Mouse (Mus musculus) layer of hippocampus, postnatal 36 days (tissue): ENCODE results near the gene Gopc. TPM values are rescaled to one million over a fixed set of nuclear protein-coding genes. Genes with fewer than 3 reads are reported as not detected.

Source experiments
- DNase-seq, 2 experiments: peaks; one replicate each; pipeline ENCODE4 v3.0.0; 2022
- total RNA-seq, 2 experiments: library from RNA; stranded (reverse); gene quantifications; 2 replicates each; pipeline ENCODE4 v1.2.3; 2021

Gopc gene
- total RNA-seq: 10 to 100 TPM; 41.6 to 41.8 TPM

- DNase-seq: peak; percentile 95 to 97
Measured at GRCm38 (mm10) chr10:52381845-52382591, at the start of gene Gopc. Gopc (minus strand) TSS chr10:52382124.

- DNase-seq: no peak
Measured at GRCm38 (mm10) chr10:52430953-52431352, 49.0 kb upstream of the Gopc start.

DNA sequence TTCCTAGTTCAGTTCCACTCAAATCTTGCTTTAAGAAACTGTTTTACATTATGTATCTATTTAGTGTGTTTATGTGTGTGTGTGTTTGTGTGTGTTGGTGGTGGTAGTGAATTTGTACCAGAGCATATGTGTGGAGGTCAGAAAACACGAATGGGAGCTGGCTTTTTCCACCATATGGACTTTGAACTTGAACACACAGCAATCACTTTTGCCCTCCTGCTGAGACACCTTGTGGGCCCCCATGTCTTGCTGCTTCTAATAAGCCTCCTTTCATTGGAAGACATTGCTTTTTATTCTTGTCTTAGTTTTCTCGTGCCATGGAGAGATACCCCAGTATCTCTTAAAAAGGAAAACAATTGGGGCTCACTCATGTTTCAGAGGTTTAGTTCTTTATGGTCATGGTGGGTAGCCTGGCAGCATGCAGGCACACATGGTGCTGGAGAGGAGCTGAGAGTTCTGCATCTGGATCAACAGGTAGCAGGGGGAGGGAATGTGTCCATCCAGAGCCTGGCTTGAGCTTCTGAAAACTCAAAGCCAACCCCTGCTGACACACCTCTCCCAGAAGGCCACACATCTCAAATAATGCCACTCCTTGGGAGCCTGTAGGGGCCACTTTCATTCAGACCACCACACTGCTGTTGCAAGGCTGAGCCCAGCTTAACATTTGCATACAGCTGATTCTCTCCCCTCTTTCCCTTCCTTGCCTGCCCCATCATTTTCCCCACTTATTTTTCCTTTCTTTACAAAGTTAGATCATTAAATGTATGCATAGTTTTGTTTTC lies 45.9 kb upstream of the Gopc start:
- DNase-seq: no peak

DNA sequence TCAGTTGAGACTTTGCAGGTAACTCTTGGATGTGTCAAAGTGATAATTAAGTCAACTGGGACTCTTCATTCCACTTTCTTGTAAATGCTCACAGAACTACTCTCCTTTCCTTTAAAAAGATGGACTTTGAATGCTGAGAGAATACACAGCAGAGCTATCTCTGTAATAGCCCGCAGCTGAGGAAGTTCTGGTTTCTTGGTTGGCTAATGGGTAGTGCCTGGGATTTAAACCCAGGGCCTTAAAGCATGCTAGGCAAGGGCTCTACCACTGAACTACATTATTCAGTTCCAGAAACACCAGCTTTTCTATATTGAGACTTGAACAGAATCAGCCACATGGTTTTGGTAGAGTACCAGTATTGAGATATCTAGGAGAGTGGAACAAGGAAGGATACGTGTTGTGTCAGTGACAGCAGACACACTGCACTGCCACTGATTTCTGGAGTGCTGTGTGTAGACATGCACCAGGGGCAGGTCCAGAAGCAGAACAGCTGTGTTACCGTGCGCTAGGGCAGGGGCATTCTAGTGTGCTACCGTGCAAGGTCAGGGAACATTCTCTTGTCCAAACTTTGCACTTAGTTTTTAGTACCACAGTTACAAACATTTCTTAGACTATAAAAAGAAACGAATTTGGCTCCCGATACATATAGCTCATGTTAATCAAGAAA lies 44.5 kb upstream of the Gopc start:
- no peak for DNase-seq

DNA sequence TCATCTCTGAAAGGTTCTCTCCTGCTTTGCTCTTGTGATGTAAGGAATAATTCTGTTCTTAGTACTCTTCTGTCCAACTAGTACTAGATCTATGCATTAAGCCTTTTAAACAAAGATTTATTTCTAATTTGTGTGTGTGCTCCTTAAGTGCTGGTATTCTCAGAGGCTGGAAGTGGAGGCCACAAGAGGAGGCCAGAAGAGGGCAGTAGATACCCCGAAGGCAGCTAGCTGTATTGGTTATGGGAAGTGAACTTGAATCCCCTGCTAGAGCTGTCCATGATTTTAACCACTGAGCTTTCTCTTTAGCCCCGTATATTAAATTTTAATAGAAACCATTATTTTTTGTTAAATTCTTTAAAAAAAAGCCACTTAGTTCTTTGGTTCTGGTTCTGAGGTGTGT lies 41.2 kb upstream of the Gopc start:
- peak in 1 of 2 experiments; percentile 11 for DNase-seq

GRCm38 (mm10) chr10:52421716-52422115 lies 39.8 kb upstream of the Gopc start:
- no peak for DNase-seq

DNA sequence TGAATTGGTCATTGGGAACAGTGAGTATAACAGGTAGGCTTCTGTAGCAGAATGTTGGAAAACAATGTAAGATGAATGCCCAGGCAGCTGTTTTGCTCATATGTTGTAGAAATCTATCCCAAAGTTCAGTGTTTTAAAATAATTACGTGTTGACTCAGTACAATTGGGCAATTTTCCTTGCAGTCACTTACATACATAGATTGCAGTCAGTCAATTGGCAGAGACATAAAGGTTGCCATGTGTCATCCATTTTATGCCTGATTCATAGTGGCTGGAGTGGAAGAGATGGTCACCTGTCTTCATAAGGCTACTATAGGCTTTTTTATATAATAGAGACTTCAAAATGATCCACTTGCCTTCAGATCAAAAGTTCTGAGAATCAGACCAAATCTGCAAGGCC lies 38.6 kb upstream of the Gopc start:
- no peak for DNase-seq

DNA sequence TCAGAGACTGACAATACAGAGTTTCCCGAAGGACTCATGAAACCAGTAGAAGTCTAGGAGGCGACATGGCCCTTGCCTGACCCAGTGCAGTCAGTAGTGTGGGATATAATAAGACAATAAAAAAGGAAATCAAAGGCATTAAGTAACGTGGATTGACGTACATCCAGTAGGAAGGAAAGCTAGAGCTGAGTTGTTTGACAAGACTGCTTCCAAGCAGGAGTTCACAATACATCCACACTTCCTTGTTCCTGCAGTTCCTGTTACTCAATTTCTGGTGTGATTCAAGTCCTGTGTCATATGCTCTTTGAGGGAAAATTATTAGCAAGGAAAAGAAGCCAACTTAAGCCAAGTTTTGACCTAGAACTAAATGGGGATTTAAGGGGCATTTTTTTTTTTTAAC lies 37.5 kb upstream of the Gopc start:
- no peak for DNase-seq

DNA sequence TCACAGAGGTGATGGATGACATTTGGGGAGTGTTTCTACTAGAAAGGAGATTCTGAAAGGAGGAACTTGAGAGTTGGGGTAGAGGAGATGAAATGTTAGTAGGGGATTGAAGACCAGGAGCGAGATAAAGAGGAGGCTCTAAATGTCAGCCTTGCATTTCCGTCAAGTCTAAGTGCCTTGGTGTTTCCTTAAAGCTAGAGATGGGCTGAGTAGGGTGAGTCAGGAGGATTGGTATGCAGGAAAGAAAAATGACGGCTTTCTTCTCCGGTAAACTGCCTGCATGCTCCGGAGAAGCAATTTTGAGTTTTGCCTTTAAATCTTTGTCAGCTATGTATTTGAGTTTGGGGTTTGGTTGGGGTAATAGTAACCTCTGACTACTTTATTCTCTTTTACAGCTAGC lies 37.0 kb upstream of the Gopc start:
- no peak for DNase-seq

DNA sequence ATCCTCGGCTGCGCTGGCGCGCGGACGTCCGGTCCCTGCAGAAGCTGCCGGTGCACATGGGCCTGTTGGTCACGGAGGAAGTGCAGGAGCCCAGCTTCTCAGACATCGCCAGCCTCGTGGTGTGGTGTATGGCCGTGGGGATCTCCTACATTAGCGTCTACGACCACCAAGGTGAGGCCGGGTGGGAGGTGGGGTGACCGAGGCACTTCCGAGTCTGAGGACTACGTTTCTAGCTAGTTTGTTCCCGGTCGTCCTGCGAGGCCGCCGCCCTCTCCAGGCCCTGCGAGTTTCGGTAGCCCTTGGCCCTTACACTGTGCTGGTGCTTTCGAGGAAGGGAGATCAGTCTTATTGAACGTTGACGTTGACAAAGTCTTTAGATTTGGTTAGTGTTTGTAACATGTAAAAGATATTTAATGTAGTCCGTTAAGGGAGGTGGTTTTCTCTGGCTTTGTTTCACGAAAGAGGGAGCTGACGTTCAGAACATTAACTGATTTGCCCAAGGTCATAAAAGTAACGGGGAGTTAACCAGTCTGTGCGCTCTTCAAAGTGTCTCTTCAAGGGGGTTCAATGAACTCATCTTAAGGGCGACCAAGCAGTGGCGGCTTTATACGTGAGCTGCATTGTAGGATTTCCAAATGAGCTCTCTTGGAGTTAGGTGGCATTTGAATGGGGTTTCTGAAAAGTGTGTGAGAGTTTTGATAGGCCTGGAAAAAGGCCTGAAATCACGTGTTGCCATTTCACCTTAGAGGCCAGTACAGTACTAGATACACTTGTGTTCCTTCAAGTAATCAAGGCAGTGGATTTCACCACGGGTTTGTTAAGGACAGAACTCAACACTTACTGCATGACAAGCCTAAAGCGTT lies 36.3 kb upstream of the Gopc start:
- no peak for DNase-seq

DNA sequence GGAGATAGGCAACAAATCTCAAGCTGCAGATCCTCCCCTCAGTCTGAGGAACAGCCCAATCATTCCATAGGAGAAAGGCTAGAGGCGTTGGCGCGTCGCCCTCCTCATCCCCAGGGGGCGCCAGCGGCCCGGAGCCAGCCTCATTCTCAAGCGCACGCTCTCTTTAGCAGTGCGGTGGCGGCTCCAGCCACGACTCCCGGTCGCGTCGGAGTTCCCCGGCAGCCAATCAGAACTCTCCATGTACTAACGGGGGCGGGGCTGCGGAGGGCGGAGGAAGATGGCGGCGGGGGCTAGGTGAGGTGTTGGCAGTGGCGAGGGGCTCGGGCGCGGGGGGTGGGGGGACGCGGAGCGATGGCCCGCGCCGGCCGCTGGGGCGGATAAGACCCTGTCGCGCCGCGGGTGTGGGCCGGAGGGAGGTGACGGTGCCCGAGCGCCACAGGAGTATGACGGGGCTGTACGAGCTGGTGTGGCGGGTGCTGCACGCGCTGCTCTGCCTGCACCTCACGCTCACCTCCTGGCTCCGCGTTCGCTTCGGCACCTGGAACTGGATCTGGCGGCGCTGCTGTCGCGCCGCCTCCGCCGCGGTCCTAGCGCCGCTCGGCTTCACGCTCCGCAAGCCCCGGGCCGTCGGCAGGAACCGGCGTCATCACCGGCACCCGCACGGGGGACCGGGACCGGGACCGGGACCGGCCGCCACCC lies 35.5 kb upstream of the Gopc start, which contains the start of gene Nus1:
TSS of gene Nus1 (plus strand) at position 249 of the 699 bp plus-strand sequence.
- peak; percentile 95 for DNase-seq

GRCm38 (mm10) chr10:52416458-52416857 lies 34.5 kb upstream of the Gopc start:
- no peak for DNase-seq

GRCm38 (mm10) chr10:52415020-52415419 lies 33.1 kb upstream of the Gopc start:
- no peak for DNase-seq

DNA sequence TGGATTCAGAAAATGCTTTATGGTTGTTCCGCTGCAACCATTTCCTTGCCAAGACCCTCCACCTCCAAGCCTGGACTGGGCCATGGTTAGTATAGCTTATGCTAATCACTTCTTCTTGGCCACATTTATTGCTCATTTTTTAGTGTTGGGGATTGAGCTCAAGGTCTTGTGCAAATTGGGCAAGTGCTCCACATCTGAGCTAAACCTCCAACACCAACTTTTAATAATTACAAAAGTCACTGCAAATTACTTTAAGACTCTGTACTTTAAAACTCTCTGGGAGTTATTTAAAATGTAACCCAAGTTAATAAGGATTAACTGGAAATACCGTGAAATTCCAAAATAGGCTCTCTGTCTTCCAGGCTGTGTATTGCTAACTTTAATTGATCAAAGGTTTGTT lies 25.6 kb upstream of the Gopc start:
- DNase-seq: no peak

DNA sequence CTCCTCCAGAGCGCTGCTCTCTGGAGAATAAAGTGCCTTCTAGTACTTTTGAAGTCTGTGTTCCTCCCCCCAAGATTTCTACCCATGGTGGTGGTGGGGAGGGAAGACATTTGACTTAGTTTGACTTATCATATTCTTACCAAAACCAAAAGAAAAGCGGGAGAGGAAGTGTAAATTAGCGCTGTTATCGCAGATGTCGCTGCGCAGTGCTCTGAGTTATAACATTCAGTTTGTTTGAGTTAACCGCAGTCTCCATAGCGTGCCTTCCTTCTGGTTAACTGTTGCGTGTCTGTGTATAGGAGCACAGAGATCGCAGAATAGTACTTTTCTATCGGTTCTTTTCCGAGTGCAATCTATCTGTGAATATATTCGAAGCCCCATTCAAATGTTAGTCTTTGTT lies 23.2 kb upstream of the Gopc start:
- no peak for DNase-seq

GRCm38 (mm10) chr10:52399722-52400121 lies 17.8 kb upstream of the Gopc start:
- DNase-seq: no peak

DNA sequence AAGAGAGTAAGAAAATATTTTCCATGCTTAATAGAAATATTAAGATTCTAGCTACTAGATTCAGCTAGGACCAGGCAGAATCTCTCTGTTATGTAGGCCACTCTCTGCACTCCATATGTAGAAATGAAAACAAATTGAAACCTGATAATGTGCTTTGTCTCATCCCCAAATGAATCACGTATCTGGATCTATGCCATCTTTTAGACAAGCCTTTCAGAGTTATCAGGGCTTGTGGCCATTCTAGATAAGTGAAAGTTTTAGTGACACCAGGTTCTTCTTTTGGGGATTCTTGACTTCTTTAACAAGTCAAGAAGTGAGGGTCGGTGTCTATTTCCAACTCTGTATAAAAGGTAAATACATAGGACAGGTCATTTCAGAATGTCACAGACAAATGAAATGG lies 16.8 kb upstream of the Gopc start:
- no peak for DNase-seq

- no peak for DNase-seq
Measured at GRCm38 (mm10) chr10:52396647-52397046, 14.7 kb upstream of the Gopc start.

- DNase-seq: no peak
Measured at GRCm38 (mm10) chr10:52391208-52391607, 9.3 kb upstream of the Gopc start.

GRCm38 (mm10) chr10:52389438-52389837 lies 7.5 kb upstream of the Gopc start:
- no peak for DNase-seq

GRCm38 (mm10) chr10:52388922-52389430 lies 7.1 kb upstream of the Gopc start, which contains the start of gene Nepn:
Nepn (plus strand) TSS chr10:52388972.
- no peak for DNase-seq
